In the genomic region with DNA sequence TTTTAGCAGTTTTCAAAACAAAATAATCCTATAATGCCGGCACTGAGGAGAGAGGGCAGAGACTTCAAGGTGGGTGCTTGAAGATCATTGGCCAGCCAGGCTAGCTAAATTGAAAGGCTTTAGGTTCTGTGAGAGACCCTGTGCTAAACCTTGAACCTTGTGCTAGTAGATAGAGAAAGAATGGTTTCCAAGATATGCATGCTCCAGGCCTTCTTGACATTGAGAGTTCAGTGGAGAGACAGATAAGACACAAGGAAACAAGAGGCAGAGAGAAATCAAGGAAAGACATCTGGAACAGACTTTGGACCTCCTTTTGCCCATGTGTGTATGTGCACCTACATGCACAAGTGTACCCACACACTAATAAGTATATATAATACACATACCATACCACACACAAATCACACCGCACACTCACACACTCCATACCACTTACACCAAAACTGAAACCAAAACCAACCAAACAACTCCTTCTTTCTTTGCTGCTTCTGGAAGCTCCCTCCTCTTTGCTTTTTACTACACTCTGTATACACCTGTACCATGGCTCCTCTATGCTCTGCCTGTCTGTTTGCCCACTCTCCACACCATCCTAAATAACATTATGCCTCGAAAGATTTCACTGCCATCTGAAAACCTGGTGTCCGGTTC, we compare ENCODE assay signal across 15 mouse cellular contexts. TPM values are rescaled to one million over a fixed set of nuclear protein-coding genes. Genes with fewer than 3 reads are reported as not detected.
DNase-seq lines count a peak whose midpoint lies in the region; ATAC-seq and TF ChIP-seq lines count a peak whose summit lies in the region.
"Had no signal": no experiment of that assay in that cellular context is flagged by ENCODE, and none has a peak within 500 bp of the region (broad histone marks: within the 10 kb centered on the region; RNA-seq: fewer than 3 reads in every experiment).

No protein-coding gene starts in this region.

- WGBS in liver, postnatal 0 days (ENCODE audit: insufficient replicate concordance), result 62% methylated on average over 4 of the region's 4 CpGs

- ATAC-seq in granulocyte monocyte progenitor cell, adult 5-6 weeks (replicated peaks; ENCODE audit: poor library complexity, severe bottlenecking), result peak; percentile 21; the same call in 1 of the 2 replicates
- ATAC-seq in liver, postnatal 0 days, result peak; percentile 88
- ATAC-seq: forebrain, postnatal 0 days had no signal

- TF ChIP-seq CTCF in liver, postnatal 0 days (IDR thresholded peaks at IDR 0.05; ENCODE audit: low read depth), result no peak

- TF ChIP-seq EP300 in liver, postnatal 0 days (IDR thresholded peaks at IDR 0.05; ENCODE audit: low read depth), result peak; percentile 97

- H3K4me2 ChIP-seq in liver, postnatal 0 days (ENCODE audit: low read depth, low read length), result peak overlapping the region; percentile 64
- H3K4me2 ChIP-seq: embryonic facial prominence, embryonic 12.5 days; heart, embryonic 15.5 days had no signal

- H3K4me1 ChIP-seq in liver, postnatal 0 days (ENCODE audit: insufficient read depth), result peaks cover 37% of the 10 kb centered on the region
- H3K4me1 ChIP-seq: heart, embryonic 15.5 days had no signal

- no peaks in the 10 kb centered on the region for H3K9me3 ChIP-seq in liver, postnatal 0 days (ENCODE audit: low read length)
- H3K9me3 ChIP-seq: embryonic facial prominence, embryonic 12.5 days; heart, embryonic 15.5 days had no signal

- intact Hi-C loops in left cerebral cortex, postnatal 10 days (cut with DNase I), result no loop called here

- peak overlapping the region; percentile 93 for H3K27ac ChIP-seq in liver, postnatal 0 days (ENCODE audit: low read depth)
- H3K27ac ChIP-seq: embryonic facial prominence, embryonic 12.5 days; heart, embryonic 15.5 days had no signal

- peak overlapping the region; percentile 9; the same call in 1 of the 2 replicates for H3K4me3 ChIP-seq in liver, postnatal 0 days (ENCODE audit: low read depth, low read length)
- H3K4me3 ChIP-seq: embryonic facial prominence, embryonic 12.5 days; heart, embryonic 15.5 days had no signal

- H3K27me3 ChIP-seq in liver, postnatal 0 days (ENCODE audit: insufficient read depth, low read length), result no peaks in the 10 kb centered on the region
- H3K27me3 ChIP-seq: embryonic facial prominence, embryonic 12.5 days; heart, embryonic 15.5 days had no signal

- DNase-seq in ovary, adult 18-20 months (ENCODE audit: low spot score), result peak; percentile 13
- no peak for DNase-seq in ovary, postnatal 10 days (ENCODE audit: low spot score)
- DNase-seq in liver, postnatal 0 days, result no peak
- no peak for DNase-seq in cerebellum, adult 11 months
- DNase-seq in layer of hippocampus, postnatal 14 days (ENCODE audit: low spot score in 2 of 2), result no peak
- DNase-seq in gastrocnemius, postnatal 10 days, result no peak
- DNase-seq in left cerebral cortex, postnatal 10 days (ENCODE audit: extremely low spot score in 1 of 2, low spot score in 2 of 2), result no peak
- DNase-seq: cerebellum, adult 11-12 months; forebrain, postnatal 0 days; kidney, postnatal 4 days; lung, postnatal 10 days; thymus, postnatal 14 days had no signal

- H3K9ac ChIP-seq in liver, postnatal 0 days (replicated peaks), result peak overlapping the region; percentile 39; the same call in 1 of the 2 replicates
- H3K9ac ChIP-seq: embryonic facial prominence, embryonic 12.5 days; forebrain, postnatal 0 days; heart, embryonic 15.5 days had no signal

- no peaks in the 10 kb centered on the region for H3K36me3 ChIP-seq in liver, postnatal 0 days (replicated peaks; ENCODE audit: insufficient read depth, low read length)
- H3K36me3 ChIP-seq: embryonic facial prominence, embryonic 12.5 days; heart, embryonic 15.5 days had no signal

RNA-seq across cellular contexts. Expression of gene Hipk2, which starts 24.6 kb away (rescaled TPM):
- total RNA-seq in granulocyte monocyte progenitor cell, adult 5-6 weeks (2014; fragmentation: Nextera tagmentation), result 51.0 and 55.5 TPM in 2 replicates
- total RNA-seq in granulocyte monocyte progenitor cell, adult 5-6 weeks (2017), result 12.8 and 17.0 TPM in 2 replicates
- polyA plus RNA-seq in liver, postnatal 0 days (2015; fragmentation: Nextera tagmentation; extraction: Ambion mirVana), result 9.6 and 9.7 TPM in 2 replicates
- total RNA-seq in layer of hippocampus, postnatal 14 days (2021), result 10 to 100 TPM; 60.4 to 62.3 TPM
- 10 to 100 TPM; 45.1 to 46.0 TPM for total RNA-seq in gastrocnemius, postnatal 10 days (2021)
- total RNA-seq in left cerebral cortex, postnatal 10 days (2021), result 10 to 100 TPM; 44.6 to 45.9 TPM

RNA-seq across cellular contexts. Expression of gene Tbxas1, which starts 25.4 kb away (rescaled TPM):
- 12.4 and 26.0 TPM in 2 replicates for total RNA-seq in granulocyte monocyte progenitor cell, adult 5-6 weeks (2014; fragmentation: Nextera tagmentation)
- 15.0 and 15.4 TPM in 2 replicates for total RNA-seq in granulocyte monocyte progenitor cell, adult 5-6 weeks (2017)
- polyA plus RNA-seq in liver, postnatal 0 days (2015; fragmentation: Nextera tagmentation; extraction: Ambion mirVana), result 10.3 and 10.6 TPM in 2 replicates
- 1 to 10 TPM; 1.9 to 3.1 TPM for total RNA-seq in layer of hippocampus, postnatal 14 days (2021)
- total RNA-seq in gastrocnemius, postnatal 10 days (2021), result 1 to 10 TPM in 1 of 2 experiments, under 1 TPM in 1; 0.92 to 1.9 TPM
- total RNA-seq in left cerebral cortex, postnatal 10 days (2021), result 1 to 10 TPM; 2.1 to 2.9 TPM
